Mouse (Mus musculus) midbrain, embryonic 15.5 days (tissue): ENCODE data around the gene H1foo. TPM values are rescaled to one million over a fixed set of nuclear protein-coding genes. Genes with fewer than 3 reads are reported as not detected.
A peak's percentile ranks its signal among the peaks of the same experiment; 100 is the strongest.

Source experiments
- ATAC-seq: fragments of 200-750 bp; cut with Nextera tagmentation; replicated peaks from 2 replicates; pipeline ENCODE4 v1.8.0; 2017; ENCODE audit warnings: moderate TSS enrichment
- H3K27ac ChIP-seq: fragments of 300-500 bp; sonication (generic); 2 replicates; pipeline ENCODE4 v1.5.1; 2015; ENCODE audit warnings: mild to moderate bottlenecking, inconsistent platforms
- H3K27me3 ChIP-seq: fragments of 300-500 bp; sonication (generic); replicated peaks from 2 replicates; pipeline ENCODE4 v1.6.1; 2015; ENCODE audit warnings: inconsistent platforms
- H3K36me3 ChIP-seq: fragments of 300-500 bp; sonication (generic); replicated peaks from 2 replicates; pipeline ENCODE4 v1.6.1; 2015; ENCODE audit warnings: inconsistent platforms
- H3K4me1 ChIP-seq: fragments of 300-500 bp; sonication (generic); 2 replicates; pipeline ENCODE4 v1.6.1; 2015; ENCODE audit warnings: inconsistent platforms
- H3K4me2 ChIP-seq: fragments of 300-500 bp; sonication (generic); 2 replicates; pipeline ENCODE4 v1.6.1; 2015; ENCODE audit warnings: inconsistent platforms, mild to moderate bottlenecking, moderate library complexity
- H3K4me3 ChIP-seq: fragments of 300-500 bp; sonication (generic); 2 replicates; pipeline ENCODE4 v1.5.1; 2015; ENCODE audit warnings: mild to moderate bottlenecking, inconsistent platforms
- H3K9ac ChIP-seq: fragments of 300-500 bp; sonication (generic); 2 replicates; pipeline ENCODE4 v1.6.1; 2015; ENCODE audit warnings: mild to moderate bottlenecking, inconsistent platforms
- H3K9me3 ChIP-seq: fragments of 300-500 bp; sonication (generic); 2 replicates; pipeline ENCODE4 v1.6.1; 2016; ENCODE audit warnings: inconsistent platforms
- WGBS: fragments of 180-500 bp; shearing (Covaris S2); methylation state at CpG from one replicate; pipeline ENCODE4 v1.1.7; 2015; ENCODE audit warnings: mixed read lengths; 5-methylcytosine and 5-hydroxymethylcytosine counted together
- polyA plus RNA-seq: library from polyadenylated mRNA; unstranded; fragments of >200 nt; fragmentation: Nextera tagmentation; extraction: Ambion mirVana; gene quantifications from 2 replicates; pipeline ENCODE4 v1.2.1, GENCODE M21; 2015

Gene H1foo
- polyA plus RNA-seq, 1 experiment from 2014 or later, result not detected

DNA sequence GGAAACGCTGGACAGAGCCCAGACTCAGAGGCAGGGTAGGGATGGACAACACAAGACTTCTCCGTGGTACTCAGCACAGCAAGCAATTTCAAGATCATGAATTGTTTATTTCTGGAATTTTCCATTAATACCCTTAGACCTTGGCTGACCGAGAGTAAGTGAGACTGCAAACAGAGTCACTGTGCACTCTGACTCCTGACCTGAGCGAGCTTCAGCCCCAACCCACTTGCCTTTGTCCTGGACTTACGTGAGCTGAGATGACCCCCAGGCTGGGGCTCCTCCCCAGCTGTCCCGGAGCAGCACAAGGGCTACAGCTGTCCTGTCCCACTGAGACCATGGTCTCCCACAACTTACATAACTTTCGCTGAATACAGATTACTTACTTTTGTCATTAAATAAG is 38.2 kb downstream of the H1foo start:
- Histone ChIP-seq H3K4me2 (no peak overlapping the region), H3K4me3 (no peak overlapping the region)

DNA sequence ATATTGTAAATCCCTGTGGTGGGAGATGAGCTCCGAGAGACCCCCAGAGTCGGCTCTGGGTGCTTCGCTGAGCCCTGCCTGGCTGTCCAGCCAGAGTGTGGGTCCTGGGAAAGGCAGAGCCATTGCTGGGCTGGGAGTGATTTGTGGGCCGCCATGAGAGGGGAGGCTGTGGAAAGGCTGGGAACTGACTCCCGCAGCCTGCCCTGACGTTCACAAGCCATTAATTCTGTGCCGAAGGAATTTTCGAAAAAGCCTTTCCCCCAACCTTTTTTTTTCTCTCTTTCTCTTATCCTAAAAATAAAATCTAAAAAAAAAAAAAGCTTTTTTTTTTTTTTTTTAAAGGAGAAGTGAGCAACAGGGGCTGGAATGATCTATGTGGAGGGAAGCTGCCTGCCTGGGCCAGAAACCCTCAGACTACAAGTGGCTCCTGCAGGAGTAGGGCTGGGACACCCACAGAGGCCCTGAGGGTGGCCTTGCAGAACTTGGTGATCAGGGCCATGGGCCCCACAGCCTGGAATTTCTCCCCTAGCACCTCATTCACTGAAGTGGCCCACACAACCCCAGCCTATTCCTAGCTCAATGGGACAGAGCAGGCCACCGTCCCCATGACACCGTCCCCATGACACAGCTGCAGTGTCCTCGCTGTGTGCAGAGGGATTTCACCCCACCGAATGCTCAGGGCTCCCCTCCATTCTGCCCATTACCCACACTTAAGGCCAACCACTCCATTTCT is 38.7 kb downstream of the H1foo start:
- no peak for ATAC-seq
- no peak overlapping the region for H3K4me2 ChIP-seq
- no peaks in the 10 kb centered on the region for H3K27me3 ChIP-seq
- WGBS, result 68% methylated on average over 12 of the region's 12 CpGs
- H3K4me3 ChIP-seq, result no peak overlapping the region
- H3K9ac ChIP-seq, result no peak overlapping the region
- H3K36me3 ChIP-seq, result no peaks in the 10 kb centered on the region
- no peaks in the 10 kb centered on the region for H3K9me3 ChIP-seq
- H3K27ac ChIP-seq, result no peak overlapping the region
- peaks cover 22% of the 10 kb centered on the region for H3K4me1 ChIP-seq

More for the DNA sequence above, 38.2 kb downstream of the H1foo start:
- 64% methylated on average over 7 of the region's 7 CpGs for WGBS
- H3K9me3 ChIP-seq, result no peaks in the 10 kb centered on the region
- H3K9ac ChIP-seq, result no peak overlapping the region
- no peak for ATAC-seq
- peaks cover 22% of the 10 kb centered on the region for H3K4me1 ChIP-seq
- H3K27me3 ChIP-seq, result no peaks in the 10 kb centered on the region
- H3K36me3 ChIP-seq, result no peaks in the 10 kb centered on the region
- no peak overlapping the region for H3K27ac ChIP-seq

DNA sequence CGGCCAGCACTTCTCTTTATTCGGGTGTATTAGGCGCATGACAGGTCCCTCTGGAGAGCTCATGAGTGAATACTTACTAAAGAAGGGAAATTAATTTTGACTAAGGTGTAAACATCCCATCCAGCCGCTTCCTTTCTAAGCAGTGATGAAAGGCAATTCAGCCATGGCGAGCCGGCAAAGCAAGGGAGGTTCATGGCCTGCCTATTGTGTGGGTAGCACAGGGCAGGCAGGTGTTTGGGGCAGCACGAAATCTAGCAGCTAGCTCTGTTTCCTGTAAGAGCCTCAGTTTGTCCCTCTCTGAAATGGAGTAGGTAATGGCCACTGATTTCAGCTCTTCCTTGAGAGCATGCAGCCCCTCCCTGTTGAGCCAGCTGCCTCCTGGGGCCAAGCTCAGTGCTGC is 39.8 kb downstream of the H1foo start:
- H3K27ac ChIP-seq, result no peak overlapping the region
- no peaks in the 10 kb centered on the region for H3K9me3 ChIP-seq
- H3K27me3 ChIP-seq, result 0 out of 2 replicates have a peak, but pooled peaks cover 2% of the 10 kb centered on the region
- WGBS, result 63% methylated on average over 7 of the region's 7 CpGs
- peaks cover 22% of the 10 kb centered on the region for H3K4me1 ChIP-seq
- H3K9ac ChIP-seq, result no peak overlapping the region
- no peaks in the 10 kb centered on the region for H3K36me3 ChIP-seq
- no peak overlapping the region for H3K4me2 ChIP-seq
- no peak overlapping the region for H3K4me3 ChIP-seq
- no peak for ATAC-seq

DNA sequence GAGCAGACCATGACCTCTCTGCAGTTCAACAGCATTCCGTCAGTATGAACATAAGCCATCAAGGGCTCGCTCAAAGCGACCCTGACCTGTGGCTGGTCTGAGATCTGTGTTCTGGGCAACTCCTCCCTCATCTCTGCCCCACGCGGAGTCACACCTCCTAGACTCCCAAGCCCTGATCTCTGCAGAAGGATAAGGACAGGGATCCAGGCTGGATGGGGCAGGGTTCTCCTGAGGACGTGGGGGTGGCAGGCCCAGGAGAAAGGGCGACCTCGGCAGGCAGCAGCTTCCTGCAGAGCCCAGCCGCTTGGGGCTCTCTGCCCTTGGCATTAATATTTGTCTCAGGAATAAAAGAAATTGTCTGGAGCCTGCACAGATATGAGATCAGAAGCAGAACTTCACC is 40.9 kb downstream of the H1foo start:
- Histone ChIP-seq H3K36me3 (no peaks in the 10 kb centered on the region), H3K27ac (no peak overlapping the region), H3K4me1 (peaks cover 22% of the 10 kb centered on the region), H3K9me3 (no peaks in the 10 kb centered on the region), H3K9ac (no peak overlapping the region), H3K4me3 (no peak overlapping the region), H3K4me2 (no peak overlapping the region), H3K27me3 (peaks cover 3% of the 10 kb centered on the region; the same call in 1 of the 2 replicates)
- WGBS, result 65% methylated on average over 9 of the region's 9 CpGs
- no peak for ATAC-seq

DNA sequence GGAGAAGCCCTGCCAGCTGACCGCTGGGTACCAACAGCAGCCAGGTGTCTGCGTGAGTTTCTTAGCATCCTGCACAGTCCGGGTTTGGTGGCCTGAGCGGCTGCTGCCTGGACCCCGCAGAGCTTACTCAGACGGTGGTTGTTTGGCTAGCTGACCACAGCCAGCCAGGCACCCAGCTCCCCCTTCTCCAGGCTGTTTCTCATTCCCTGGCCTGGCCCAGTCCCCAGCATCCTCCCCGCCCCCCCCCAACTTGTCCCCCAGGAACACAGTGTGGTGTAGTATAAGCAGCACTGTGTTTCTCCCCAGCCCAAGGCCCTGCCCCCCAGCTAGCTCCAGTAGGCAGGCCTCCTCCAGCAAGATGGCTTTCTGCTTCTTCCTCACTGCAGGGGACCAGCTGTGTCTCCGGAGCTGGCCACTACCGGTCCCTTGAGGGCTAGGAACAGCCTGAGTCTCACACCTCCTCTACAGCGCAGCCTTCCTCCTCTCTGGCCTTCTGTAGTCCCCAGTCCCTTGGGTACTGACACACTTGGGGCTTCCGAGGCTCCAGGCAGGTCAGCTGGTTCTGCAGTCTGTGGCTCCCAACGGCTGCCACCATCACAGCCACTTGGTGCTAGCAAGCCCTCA is 41.8 kb downstream of the H1foo start:
- Histone ChIP-seq H3K27ac (no peak overlapping the region), H3K27me3 (peaks cover 10% of the 10 kb centered on the region), H3K36me3 (no peaks in the 10 kb centered on the region), H3K4me2 (no peak overlapping the region), H3K4me3 (no peak overlapping the region), H3K9ac (no peak overlapping the region), H3K4me1 (peaks cover 22% of the 10 kb centered on the region), H3K9me3 (no peaks in the 10 kb centered on the region)
- 41% methylated on average over 12 of the region's 12 CpGs for WGBS
- ATAC-seq, result no peak

DNA sequence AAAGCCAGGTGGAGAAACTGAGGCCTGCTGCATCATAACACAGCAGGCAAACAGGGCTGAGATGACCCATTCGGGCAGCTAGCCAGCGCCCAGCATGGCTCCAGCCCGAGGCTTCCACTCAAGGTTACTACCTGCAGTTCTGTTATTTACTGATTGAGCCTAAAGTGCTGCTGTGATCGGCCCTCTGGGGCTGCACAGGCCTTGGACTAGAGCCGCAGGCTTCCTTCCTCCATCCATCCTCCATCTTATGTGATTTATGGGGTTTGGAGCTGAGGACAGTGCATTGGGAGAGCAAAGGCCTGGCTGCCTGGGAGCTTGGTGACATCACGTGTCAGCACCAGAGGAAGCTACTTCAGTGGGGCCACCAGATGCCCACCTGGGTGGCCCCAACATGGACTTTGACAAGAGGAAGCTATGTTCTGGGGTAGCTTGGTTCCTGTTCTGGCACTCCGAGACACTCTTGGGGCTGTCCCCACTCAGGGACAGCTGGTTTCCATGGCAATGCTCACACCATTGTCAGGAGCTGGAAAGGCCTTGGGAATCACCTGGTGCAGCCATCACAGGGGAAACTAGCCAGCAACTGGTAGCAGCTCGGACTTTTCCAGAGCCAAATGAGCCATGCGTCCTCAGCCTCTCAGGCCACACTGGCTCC is 42.5 kb downstream of the H1foo start:
- H3K9ac ChIP-seq, result no peak overlapping the region
- no peak overlapping the region for H3K27ac ChIP-seq
- no peak overlapping the region for H3K4me2 ChIP-seq
- peaks cover 16% of the 10 kb centered on the region for H3K27me3 ChIP-seq
- H3K9me3 ChIP-seq, result no peaks in the 10 kb centered on the region
- no peaks in the 10 kb centered on the region for H3K36me3 ChIP-seq
- WGBS, result 65% methylated on average over 9 of the region's 9 CpGs
- no peak for ATAC-seq
- H3K4me3 ChIP-seq, result no peak overlapping the region
- peaks cover 22% of the 10 kb centered on the region for H3K4me1 ChIP-seq

DNA sequence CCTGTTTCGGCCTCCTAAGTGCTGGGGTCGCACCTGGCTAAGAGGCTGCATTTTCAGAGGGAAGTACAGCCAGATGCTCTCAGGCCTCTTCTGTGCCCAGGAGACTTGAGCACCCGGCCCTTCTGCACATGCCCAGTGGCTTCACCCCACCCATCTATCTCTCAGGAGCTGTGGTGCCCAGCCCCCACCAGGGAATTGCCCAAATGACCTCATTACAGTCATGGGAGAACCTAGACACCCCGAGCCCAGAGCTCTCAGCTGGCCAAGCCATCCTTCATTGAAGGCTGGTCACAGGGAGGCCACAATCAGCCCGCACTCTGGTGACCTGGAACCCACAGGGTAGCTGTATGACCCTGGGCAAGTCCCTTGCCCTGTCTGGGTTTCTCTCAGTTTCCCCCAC is 44.3 kb downstream of the H1foo start:
- peaks cover 33% of the 10 kb centered on the region for H3K4me1 ChIP-seq

DNA sequence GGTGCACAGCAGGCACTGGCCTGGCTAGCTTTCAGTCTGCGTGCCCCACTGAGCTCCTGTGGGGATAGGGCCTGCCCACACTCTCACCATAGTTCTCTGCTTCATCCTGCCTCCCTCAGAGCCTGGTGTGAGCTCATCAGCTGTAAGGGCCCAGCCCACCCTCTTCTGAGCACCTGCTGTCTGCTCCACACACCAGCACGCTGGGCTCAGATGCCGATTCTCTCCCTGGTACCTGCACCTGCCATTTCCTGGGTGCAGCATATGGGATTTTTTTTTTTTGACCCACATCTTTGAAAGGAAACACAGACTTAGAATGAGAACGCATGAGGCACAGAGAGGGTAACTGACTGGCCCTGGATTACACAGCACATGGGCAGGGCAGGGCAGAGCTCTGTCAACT is 44.9 kb downstream of the H1foo start:
- no peak overlapping the region for H3K4me3 ChIP-seq
- peaks cover 40% of the 10 kb centered on the region for H3K27me3 ChIP-seq
- WGBS, result 66% methylated on average over 4 of the region's 4 CpGs
- H3K4me1 ChIP-seq, result peaks cover 38% of the 10 kb centered on the region
- ATAC-seq, result no peak
- H3K9ac ChIP-seq, result no peak overlapping the region
- H3K36me3 ChIP-seq, result no peaks in the 10 kb centered on the region
- H3K27ac ChIP-seq, result no peak overlapping the region
- no peaks in the 10 kb centered on the region for H3K9me3 ChIP-seq
- no peak overlapping the region for H3K4me2 ChIP-seq

More for the DNA sequence above, 44.3 kb downstream of the H1foo start:
- Histone ChIP-seq H3K9ac (no peak overlapping the region), H3K27me3 (peaks cover 34% of the 10 kb centered on the region), H3K4me3 (no peak overlapping the region), H3K27ac (no peak overlapping the region), H3K9me3 (no peaks in the 10 kb centered on the region), H3K36me3 (no peaks in the 10 kb centered on the region), H3K4me2 (no peak overlapping the region)
- 77% methylated on average over 5 of the region's 5 CpGs for WGBS
- ATAC-seq, result no peak

DNA sequence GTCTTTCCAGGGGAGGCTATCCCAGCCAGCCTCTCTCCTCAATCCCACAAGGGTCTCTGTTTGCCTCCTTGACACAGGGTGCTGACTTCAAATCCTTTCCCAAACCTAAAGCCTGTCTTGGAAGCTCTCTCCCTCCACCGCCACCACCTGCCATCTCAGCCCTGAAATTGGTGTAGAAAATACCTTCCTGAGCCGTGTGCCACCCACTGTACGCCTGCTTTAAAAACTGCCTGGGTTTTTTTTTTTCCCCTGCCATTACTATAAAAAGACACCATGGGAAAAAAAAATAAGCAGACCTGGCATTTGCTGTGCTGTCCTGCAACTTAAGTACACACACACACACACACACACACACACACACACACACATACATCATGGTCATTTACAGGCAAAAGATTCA is 45.3 kb downstream of the H1foo start:
- H3K27me3 ChIP-seq, result peaks cover 40% of the 10 kb centered on the region
- no peaks in the 10 kb centered on the region for H3K9me3 ChIP-seq
- H3K27ac ChIP-seq, result no peak overlapping the region
- no peak overlapping the region for H3K4me2 ChIP-seq
- no peaks in the 10 kb centered on the region for H3K36me3 ChIP-seq
- no peak overlapping the region for H3K9ac ChIP-seq
- WGBS, result 89% methylated on average over 3 of the region's 3 CpGs
- H3K4me1 ChIP-seq, result peaks cover 37% of the 10 kb centered on the region
- no peak for ATAC-seq
- no peak overlapping the region for H3K4me3 ChIP-seq

DNA sequence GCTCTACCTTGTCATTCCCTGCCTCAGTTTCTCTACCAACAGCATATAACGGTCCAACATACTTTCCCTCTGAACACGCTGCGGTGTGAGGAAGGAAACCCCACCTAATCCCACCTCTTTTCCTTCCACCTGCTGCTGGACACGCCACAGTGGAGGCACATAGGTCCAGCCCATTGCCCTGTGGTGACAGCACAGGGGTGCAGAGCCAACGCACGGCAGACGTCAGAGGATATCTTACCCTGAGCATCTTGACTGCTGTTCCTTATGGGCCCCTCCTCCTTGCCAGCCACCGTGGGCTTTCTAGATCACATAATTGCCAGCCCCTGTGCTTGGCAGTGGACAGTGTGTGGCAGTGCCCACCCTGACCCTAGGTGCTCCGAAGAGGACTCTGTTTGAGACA is 45.7 kb downstream of the H1foo start:
- H3K4me1 ChIP-seq, result peaks cover 35% of the 10 kb centered on the region
- H3K4me2 ChIP-seq, result no peak overlapping the region
- no peak for ATAC-seq
- H3K4me3 ChIP-seq, result no peak overlapping the region
- peaks cover 40% of the 10 kb centered on the region for H3K27me3 ChIP-seq
- no peaks in the 10 kb centered on the region for H3K36me3 ChIP-seq
- no peaks in the 10 kb centered on the region for H3K9me3 ChIP-seq
- no peak overlapping the region for H3K27ac ChIP-seq
- 86% methylated on average over 9 of the region's 9 CpGs for WGBS
- no peak overlapping the region for H3K9ac ChIP-seq

DNA sequence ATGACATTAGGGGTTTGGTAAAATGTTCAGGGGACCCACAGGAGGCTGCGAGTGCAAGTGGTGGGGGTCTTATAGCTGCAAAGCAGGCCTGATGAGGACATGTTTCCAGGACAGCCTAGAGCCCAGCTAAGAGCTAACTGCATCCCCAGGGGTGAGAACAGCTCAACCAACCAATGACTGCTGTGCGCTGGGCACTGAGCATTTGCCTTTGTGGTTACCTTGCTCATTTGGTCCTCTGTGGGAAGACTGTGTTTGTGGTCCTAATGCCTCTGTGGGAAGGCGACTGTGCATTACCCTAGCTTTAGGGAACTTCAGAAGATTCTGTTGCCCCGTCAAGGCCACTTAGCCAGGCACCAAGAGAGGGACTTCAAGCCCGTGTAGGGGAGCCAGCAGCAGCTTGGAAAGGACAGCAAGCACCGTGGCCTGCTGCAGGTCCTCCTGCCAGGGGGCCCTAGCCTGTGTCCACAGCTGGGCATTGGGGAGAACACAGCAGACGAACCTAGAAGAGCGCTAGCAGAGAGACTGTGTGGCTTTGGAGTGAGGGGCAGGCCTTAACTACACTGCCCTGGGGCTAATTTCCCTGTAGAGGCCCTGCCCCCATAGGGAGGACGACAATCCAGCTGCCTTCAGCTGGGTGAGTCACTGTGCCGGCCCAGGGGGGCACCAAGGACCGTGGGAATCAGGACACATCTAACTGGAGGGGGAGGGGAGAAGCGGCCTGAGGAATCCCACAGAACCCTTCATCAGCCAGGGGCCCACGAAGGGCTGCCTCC is 46.6 kb downstream of the H1foo start:
- H3K9ac ChIP-seq, result no peak overlapping the region
- no peak for ATAC-seq
- H3K4me3 ChIP-seq, result 0 out of 2 replicates have a peak overlapping the region, but pooled peaks have one; percentile 2
- 31% methylated on average over 13 of the region's 13 CpGs for WGBS
- H3K36me3 ChIP-seq, result no peaks in the 10 kb centered on the region
- no peak overlapping the region for H3K27ac ChIP-seq
- H3K27me3 ChIP-seq, result peaks cover 47% of the 10 kb centered on the region
- peak overlapping the region; percentile 6; the same call in 1 of the 2 replicates for H3K4me2 ChIP-seq
- H3K9me3 ChIP-seq, result no peaks in the 10 kb centered on the region
- H3K4me1 ChIP-seq, result peaks cover 30% of the 10 kb centered on the region
